Mouse (Mus musculus): ENCODE results near the gene Eef1akmt2. TPM values are rescaled to one million over a fixed set of nuclear protein-coding genes. Genes with fewer than 3 reads are reported as not detected.

Gene Eef1akmt2
- polyA plus RNA-seq, 1 experiment = 7.8 TPM

DNA sequence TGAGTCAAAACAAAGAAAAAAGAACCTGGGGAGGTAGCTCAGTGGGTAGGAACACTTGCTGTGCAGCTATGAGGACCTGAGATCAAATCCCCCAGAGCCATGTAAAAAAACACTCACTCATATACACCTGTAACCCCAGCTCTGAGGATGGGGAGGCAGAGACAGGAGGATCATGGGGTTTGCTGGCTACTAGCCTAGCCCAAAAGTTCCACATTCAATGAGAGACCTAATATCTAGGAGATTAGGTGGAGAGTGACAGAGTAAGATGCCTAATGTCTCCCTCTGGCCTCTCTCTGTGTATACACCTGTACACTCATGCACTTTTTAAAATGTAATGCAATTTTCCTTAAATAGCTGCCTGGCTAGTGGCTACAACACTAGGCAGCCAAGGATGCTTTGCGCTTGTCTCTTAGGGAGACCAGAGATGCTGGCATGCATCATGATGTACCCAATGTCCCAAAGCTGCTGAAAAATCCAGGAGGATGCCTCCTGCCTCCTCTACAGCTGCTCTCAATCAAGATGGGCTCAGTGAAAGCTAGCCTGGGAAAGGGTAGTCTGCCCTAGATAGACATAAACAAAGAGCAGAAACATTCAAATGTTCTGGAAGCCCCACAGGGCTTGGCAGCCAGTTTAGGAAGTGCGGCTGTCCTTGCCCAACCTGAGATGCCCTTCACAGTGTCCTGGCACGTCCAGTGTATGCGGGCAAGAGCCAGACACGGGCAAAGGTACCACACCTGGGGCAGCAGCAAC lies 39.3 kb upstream of the Eef1akmt2 start:
- no peak overlapping the region for H3K4me3 ChIP-seq (replicated peaks; ENCODE audit: extremely low read depth, low read depth, low read length)
- TF ChIP-seq POLR2A (IDR thresholded peaks at IDR 0.05; ENCODE audit: borderline replicate concordance, extremely low read depth, low read depth, low read length) (no peak), CTCF (IDR thresholded peaks at IDR 0.05; ENCODE audit: insufficient read depth, low read length) (no peak)
- DNase-seq = no peak
- H3K4me1 ChIP-seq (ENCODE audit: control insufficient read depth, insufficient read depth, low read length) = peaks cover 14% of the 10 kb centered on the region
- 52% methylated on average over 5 of the region's 5 CpGs for WGBS

DNA sequence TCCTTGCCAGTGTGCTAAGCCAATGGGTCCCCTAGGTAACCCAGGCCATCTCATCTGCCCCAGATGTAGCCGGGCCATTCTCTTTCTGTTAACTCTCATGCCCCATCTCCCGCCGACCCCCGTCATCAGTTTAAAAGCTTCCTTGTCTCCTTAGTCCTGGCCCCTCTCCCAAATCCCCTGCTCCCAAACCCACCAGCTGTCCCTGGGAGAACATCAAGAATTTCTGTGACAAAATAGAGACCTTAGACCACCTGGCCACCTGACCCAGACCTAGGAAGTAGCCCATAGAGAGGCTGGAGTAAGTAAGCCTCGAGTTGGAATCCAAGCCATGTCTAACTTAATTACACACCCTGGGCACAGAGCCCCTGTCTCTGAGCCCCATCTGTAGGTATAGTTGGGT lies 37.7 kb upstream of the Eef1akmt2 start:
- DNase-seq = no peak
- Histone ChIP-seq H3K4me1 (ENCODE audit: control insufficient read depth, insufficient read depth, low read length) (peaks cover 16% of the 10 kb centered on the region), H3K4me3 (replicated peaks; ENCODE audit: extremely low read depth, low read depth, low read length) (no peak overlapping the region)
- TF ChIP-seq CTCF (IDR thresholded peaks at IDR 0.05; ENCODE audit: insufficient read depth, low read length) = no peak
- TF ChIP-seq POLR2A (IDR thresholded peaks at IDR 0.05; ENCODE audit: borderline replicate concordance, extremely low read depth, low read depth, low read length) = no peak
- 92% methylated on average over 5 of the region's 5 CpGs for WGBS

DNA sequence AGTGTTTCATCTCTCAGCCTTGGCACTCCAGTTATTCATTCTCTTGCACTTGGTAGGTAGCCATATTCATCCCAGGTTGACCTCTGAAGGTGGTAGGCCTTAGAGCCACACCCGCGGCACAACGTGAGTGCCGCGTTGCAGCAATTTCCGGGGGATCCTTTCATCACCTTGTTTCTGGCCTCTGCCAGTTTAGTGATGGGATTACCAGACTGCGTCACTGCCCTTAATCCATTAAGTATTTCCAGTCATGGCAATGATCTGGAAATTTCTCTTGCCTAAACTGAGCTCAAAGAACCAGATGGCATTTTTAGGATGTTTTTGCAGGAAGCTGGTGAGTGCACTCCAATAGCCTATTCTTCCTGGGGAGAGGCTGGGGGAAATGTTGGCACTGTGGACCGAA lies 37.2 kb upstream of the Eef1akmt2 start:
- TF ChIP-seq CTCF (IDR thresholded peaks at IDR 0.05; ENCODE audit: insufficient read depth, low read length) (no peak), POLR2A (IDR thresholded peaks at IDR 0.05; ENCODE audit: borderline replicate concordance, extremely low read depth, low read depth, low read length) (no peak)
- DNase-seq = no peak
- H3K4me3 ChIP-seq (replicated peaks; ENCODE audit: extremely low read depth, low read depth, low read length) = no peak overlapping the region
- WGBS = 89% methylated on average over 8 of the region's 8 CpGs
- H3K4me1 ChIP-seq (ENCODE audit: control insufficient read depth, insufficient read depth, low read length) = peaks cover 16% of the 10 kb centered on the region

DNA sequence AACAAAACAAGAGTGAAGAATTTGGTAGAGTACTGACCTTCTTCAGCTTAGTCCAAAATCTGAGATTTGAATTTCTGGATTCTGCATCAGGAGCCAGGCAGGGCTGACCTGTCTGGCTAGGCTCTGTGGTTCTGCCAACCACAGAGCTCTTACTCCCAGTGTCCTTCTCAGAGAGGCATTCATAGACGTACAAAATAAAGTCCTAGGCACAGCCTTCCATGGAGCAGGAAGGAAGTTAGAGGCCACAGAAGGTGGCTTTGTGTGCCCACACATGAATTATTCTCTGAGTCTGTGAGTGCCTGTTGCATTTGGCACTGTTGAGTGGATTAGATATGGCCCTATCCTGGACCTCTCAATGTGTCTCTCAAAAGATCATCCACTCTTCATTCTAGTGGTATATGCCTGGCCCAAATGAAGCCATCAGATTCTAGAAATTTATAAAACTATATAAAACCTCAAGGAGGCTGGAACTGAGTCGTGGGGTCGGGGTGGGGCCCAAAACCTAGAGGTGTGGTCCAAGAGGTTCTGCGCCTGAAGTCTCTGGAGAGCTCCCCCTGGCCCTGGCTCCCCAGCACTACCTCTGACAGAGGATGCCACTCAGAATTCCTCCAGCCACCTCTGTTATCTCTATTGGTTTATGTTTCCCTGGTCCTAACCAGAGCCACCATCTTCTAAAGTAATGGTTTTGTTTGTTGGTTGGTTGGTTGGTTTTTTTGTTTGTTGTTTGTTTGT lies 36.2 kb upstream of the Eef1akmt2 start:
- 57% methylated on average over 4 of the region's 4 CpGs for WGBS
- DNase-seq = no peak
- TF ChIP-seq POLR2A (IDR thresholded peaks at IDR 0.05; ENCODE audit: borderline replicate concordance, extremely low read depth, low read depth, low read length) = no peak
- no peak for TF ChIP-seq CTCF (IDR thresholded peaks at IDR 0.05; ENCODE audit: insufficient read depth, low read length)
- H3K4me1 ChIP-seq (ENCODE audit: control insufficient read depth, insufficient read depth, low read length) = peaks cover 16% of the 10 kb centered on the region
- no peak overlapping the region for H3K4me3 ChIP-seq (replicated peaks; ENCODE audit: extremely low read depth, low read depth, low read length)

DNA sequence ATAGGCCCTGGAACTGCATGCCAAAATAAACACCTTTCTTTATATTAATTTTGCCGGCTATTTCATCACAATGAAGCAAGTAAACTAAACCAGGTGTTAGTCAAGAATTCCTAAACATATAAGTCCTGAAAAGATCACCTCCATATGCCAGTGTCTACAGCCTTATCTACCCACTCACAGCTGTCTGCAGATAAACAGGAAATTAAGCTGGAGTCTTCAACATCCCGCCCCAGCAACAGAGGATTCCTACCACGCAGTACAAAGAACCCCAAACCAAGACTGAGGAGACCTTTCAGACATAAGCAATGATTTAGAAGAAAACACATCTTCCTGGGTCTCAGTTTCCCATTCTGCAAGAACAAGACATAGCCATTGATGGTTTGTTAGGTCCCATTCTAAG lies 35.6 kb upstream of the Eef1akmt2 start:
- Histone ChIP-seq H3K4me1 (ENCODE audit: control insufficient read depth, insufficient read depth, low read length) (peaks cover 16% of the 10 kb centered on the region), H3K4me3 (replicated peaks; ENCODE audit: extremely low read depth, low read depth, low read length) (no peak overlapping the region)
- TF ChIP-seq POLR2A (IDR thresholded peaks at IDR 0.05; ENCODE audit: borderline replicate concordance, extremely low read depth, low read depth, low read length) = no peak
- DNase-seq = no peak
- WGBS = 29% methylated on average over 3 of the region's 3 CpGs

DNA sequence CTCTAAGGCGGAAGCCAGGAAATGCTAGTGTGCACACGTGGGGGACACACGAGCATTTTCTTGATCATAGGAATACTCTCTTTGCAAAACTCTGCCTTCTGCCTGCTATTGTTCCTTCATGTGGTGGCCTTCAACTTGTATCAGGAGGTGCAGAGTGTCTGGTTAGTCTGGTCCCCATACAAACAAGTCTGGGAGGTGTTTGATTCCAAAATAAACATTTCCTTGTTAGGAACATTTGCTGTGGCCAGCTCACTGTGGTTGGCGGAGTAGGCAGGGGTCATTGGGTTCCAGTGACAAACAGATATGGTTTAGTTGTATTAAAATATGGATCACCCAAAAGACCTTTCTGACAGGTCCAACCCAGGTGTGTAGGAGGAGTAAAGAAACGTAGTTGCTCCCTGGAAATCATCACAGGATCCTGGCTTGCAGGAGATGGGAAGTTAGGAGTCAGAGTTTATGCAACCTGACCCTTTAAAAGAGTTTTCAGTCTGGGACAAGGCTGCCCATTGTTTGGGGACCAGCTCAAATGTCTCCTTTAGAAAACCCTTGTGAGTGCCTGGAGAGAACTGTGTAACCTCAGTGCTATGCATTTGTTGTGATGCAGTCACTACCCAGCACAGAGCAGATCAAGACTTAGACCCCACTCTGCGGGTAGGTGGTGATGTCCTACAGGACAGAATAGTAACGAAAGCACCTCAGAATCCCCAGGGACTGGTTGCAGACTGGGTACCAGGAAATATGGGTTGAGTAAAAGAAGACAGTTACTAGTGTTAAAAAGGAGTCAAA lies 34.7 kb upstream of the Eef1akmt2 start:
- no peak for DNase-seq
- TF ChIP-seq CTCF (IDR thresholded peaks at IDR 0.05; ENCODE audit: insufficient read depth, low read length) (no peak), POLR2A (IDR thresholded peaks at IDR 0.05; ENCODE audit: borderline replicate concordance, extremely low read depth, low read depth, low read length) (no peak)
- peaks cover 11% of the 10 kb centered on the region for H3K4me1 ChIP-seq (ENCODE audit: control insufficient read depth, insufficient read depth, low read length)
- no peak overlapping the region for H3K4me3 ChIP-seq (replicated peaks; ENCODE audit: extremely low read depth, low read depth, low read length)
- 40% methylated on average over 7 of the region's 7 CpGs for WGBS

DNA sequence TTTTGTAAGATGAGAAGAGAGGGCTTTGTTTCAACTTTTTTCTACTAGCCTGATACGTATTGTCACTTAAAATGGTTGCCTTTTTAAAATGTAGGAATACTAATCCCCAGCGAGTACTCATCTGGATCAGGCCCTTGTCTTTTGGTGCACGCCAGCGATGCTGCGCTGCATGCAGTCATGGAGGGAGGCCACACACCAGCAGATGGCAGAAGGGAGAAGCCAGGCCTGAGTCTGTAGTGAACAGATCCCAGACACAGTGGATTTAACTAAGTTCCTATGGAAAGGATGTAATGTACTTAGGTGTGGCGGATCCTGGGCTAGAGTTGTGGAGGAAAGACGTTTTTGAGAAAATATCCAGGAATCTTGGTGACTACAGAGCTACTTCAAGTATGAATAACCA lies 31.6 kb upstream of the Eef1akmt2 start:
- 89% methylated on average over 7 of the region's 7 CpGs for WGBS
- TF ChIP-seq CTCF (IDR thresholded peaks at IDR 0.05; ENCODE audit: insufficient read depth, low read length) (no peak), POLR2A (IDR thresholded peaks at IDR 0.05; ENCODE audit: borderline replicate concordance, extremely low read depth, low read depth, low read length) (no peak)
- Histone ChIP-seq H3K4me3 (replicated peaks; ENCODE audit: extremely low read depth, low read depth, low read length) (no peak overlapping the region), H3K4me1 (ENCODE audit: control insufficient read depth, insufficient read depth, low read length) (peaks cover 9% of the 10 kb centered on the region; the same call in 1 of the 2 replicates)
- no peak for DNase-seq

DNA sequence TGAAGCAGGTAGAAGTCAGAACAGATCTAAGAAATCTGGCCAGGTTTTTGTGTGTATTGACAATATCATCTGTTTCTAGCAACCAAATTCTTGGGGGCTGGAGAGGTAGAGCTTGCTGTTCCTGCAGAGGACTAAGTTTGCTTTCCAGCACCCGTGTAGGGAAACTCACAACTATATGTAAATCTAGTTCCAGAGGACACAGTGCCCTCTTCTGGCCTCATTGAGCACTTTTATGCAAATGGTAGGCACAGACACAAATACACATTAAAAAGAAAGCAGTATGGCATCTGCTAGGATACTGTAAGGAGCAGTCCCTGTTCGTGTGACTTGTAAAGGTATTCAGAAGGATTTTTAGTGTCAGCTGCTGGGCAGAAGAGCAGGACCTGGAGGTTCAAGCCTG lies 29.9 kb upstream of the Eef1akmt2 start:
- Histone ChIP-seq H3K4me1 (ENCODE audit: control insufficient read depth, insufficient read depth, low read length) (peaks cover 4% of the 10 kb centered on the region; the same call in 1 of the 2 replicates), H3K4me3 (replicated peaks; ENCODE audit: extremely low read depth, low read depth, low read length) (no peak overlapping the region)
- TF ChIP-seq CTCF (IDR thresholded peaks at IDR 0.05; ENCODE audit: insufficient read depth, low read length) (no peak), POLR2A (IDR thresholded peaks at IDR 0.05; ENCODE audit: borderline replicate concordance, extremely low read depth, low read depth, low read length) (no peak)
- no peak for DNase-seq
- WGBS = 72% methylated on average over 2 of the region's 2 CpGs

DNA sequence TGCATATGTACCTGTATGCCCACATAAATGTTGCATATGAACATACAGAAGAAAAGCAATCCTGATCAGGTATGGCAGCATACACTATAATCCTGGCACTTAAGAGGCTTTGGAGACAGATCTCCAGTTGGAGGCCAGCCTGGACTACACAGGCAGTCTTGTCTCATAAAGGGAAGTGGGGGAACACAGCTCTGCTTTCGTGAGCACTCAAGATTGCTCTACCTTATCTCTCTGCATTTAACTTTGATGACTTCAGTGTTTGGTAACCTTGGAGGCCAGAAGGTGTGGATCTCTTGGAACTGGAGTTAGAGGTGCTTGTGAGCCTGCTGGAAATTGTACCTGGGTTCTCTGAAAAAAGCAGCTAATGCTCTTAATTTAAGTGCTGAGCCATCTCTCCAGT lies 27.8 kb upstream of the Eef1akmt2 start:
- no peak overlapping the region for H3K4me3 ChIP-seq (replicated peaks; ENCODE audit: extremely low read depth, low read depth, low read length)
- WGBS = 85% methylated on average over 1 of the region's 1 CpGs
- DNase-seq = no peak
- no peak for TF ChIP-seq POLR2A (IDR thresholded peaks at IDR 0.05; ENCODE audit: borderline replicate concordance, extremely low read depth, low read depth, low read length)
- TF ChIP-seq CTCF (IDR thresholded peaks at IDR 0.05; ENCODE audit: insufficient read depth, low read length) = no peak
- no peaks in the 10 kb centered on the region for H3K4me1 ChIP-seq (ENCODE audit: control insufficient read depth, insufficient read depth, low read length)
